Mouse (Mus musculus): ENCODE measurements at regions not wholly inside any gene's neighbourhood (a gene's known extent, or its start where the extent isn't known, plus 50 kb on each side); places are given as distances from the start of the nearest gene placed in this dataset.
A peak's percentile ranks its signal among the peaks of the same experiment; 100 is the strongest.
"Not testable (repeated sequence)": the region's sequence is repeated elsewhere in the genome, so short reads cannot be mapped to it uniquely, and the experiment has no call there.

GRCm38 (mm10) chr12:119708715-119709114, 236.9 kb upstream of the Tmem196 start:
- not testable (repeated sequence) for DNase-seq (ENCODE audit: low spot score in 2 of 2)

- no peak for DNase-seq (ENCODE audit: low spot score in 2 of 2)
These were observed 214.8 kb upstream of the Tmem196 start for GRCm38 (mm10) chr12:119730789-119731188.

- DNase-seq (ENCODE audit: low spot score in 2 of 2) = no peak
These were observed 183.0 kb upstream of the Tmem196 start for GRCm38 (mm10) chr12:119762580-119762979.

- peak in 1 of 2 experiments; percentile 9 for DNase-seq (ENCODE audit: low spot score in 2 of 2)
These were observed 182.2 kb upstream of the Tmem196 start for GRCm38 (mm10) chr12:119763292-119763976.

- no peak for DNase-seq (ENCODE audit: low spot score in 2 of 2)
These were observed 168.1 kb upstream of the Tmem196 start for GRCm38 (mm10) chr12:119777559-119777958.

GRCm38 (mm10) chr12:119807692-119808091, 137.9 kb upstream of the Tmem196 start:
- DNase-seq (ENCODE audit: low spot score in 2 of 2) = no peak

GRCm38 (mm10) chr12:119816225-119816624, 129.4 kb upstream of the Tmem196 start:
- no peak for DNase-seq (ENCODE audit: low spot score in 2 of 2)

- no peak for DNase-seq (ENCODE audit: low spot score in 2 of 2)
These were observed 106.5 kb upstream of the Tmem196 start for GRCm38 (mm10) chr12:119839119-119839518.

- no peak for DNase-seq (ENCODE audit: low spot score in 2 of 2)
These were observed 63.9 kb upstream of the Tmem196 start for GRCm38 (mm10) chr12:119881744-119882143.

- DNase-seq (ENCODE audit: low spot score in 2 of 2) = no peak
These were observed 55.6 kb upstream of the Tmem196 start for GRCm38 (mm10) chr12:119890030-119890429.
